Mouse (Mus musculus) embryo, embryonic 11 days (tissue): Measurements from ENCODE around the gene Dst.
A peak's percentile ranks its signal among the peaks of the same experiment; 100 is the strongest.

Source experiments
- DNase-seq: peaks from one replicate; pipeline ENCODE4 v3.0.0-alpha.2; 2015

The Dst gene

GRCm38 (mm10) chr1:34068341-34068740 lies 160.3 kb downstream of the Dst start:
- no peak for DNase-seq

- DNase-seq, result no peak
Observed at GRCm38 (mm10) chr1:34069514-34070290, 161.7 kb downstream of the Dst start.

GRCm38 (mm10) chr1:34070474-34070873 lies 162.4 kb downstream of the Dst start:
- no peak for DNase-seq

GRCm38 (mm10) chr1:34070991-34071639 lies 163.1 kb downstream of the Dst start:
- no peak for DNase-seq

- no peak for DNase-seq
Observed at GRCm38 (mm10) chr1:34072262-34072661, 164.2 kb downstream of the Dst start.

GRCm38 (mm10) chr1:34073436-34074169 lies 165.6 kb downstream of the Dst start:
- DNase-seq, result no peak

- peak; percentile 42 for DNase-seq
Observed at GRCm38 (mm10) chr1:34074245-34075187, 166.5 kb downstream of the Dst start.

GRCm38 (mm10) chr1:34076701-34077421 lies 168.8 kb downstream of the Dst start:
- DNase-seq, result peak; percentile 52

GRCm38 (mm10) chr1:34077422-34077790 lies 169.4 kb downstream of the Dst start:
- DNase-seq, result no peak

GRCm38 (mm10) chr1:34077941-34078340 lies 169.9 kb downstream of the Dst start:
- no peak for DNase-seq

- no peak for DNase-seq
Observed at GRCm38 (mm10) chr1:34089011-34089410, 181.0 kb downstream of the Dst start.

- no peak for DNase-seq
Observed at GRCm38 (mm10) chr1:34090700-34091099, 182.7 kb downstream of the Dst start.

- DNase-seq, result no peak
Observed at GRCm38 (mm10) chr1:34093652-34094051, 185.6 kb downstream of the Dst start.

- no peak for DNase-seq
Observed at GRCm38 (mm10) chr1:34094301-34094700, 186.3 kb downstream of the Dst start.

GRCm38 (mm10) chr1:34095173-34095572 lies 187.1 kb downstream of the Dst start:
- no peak for DNase-seq

- DNase-seq, result no peak
Observed at GRCm38 (mm10) chr1:34096923-34097322, 188.9 kb downstream of the Dst start.

GRCm38 (mm10) chr1:34097640-34098039 lies 189.6 kb downstream of the Dst start:
- no peak for DNase-seq

- no peak for DNase-seq
Observed at GRCm38 (mm10) chr1:34099439-34099838, 191.4 kb downstream of the Dst start.

GRCm38 (mm10) chr1:34100385-34100784 lies 192.4 kb downstream of the Dst start:
- no peak for DNase-seq

GRCm38 (mm10) chr1:34102604-34103003 lies 194.6 kb downstream of the Dst start:
- DNase-seq, result no peak

GRCm38 (mm10) chr1:34103176-34103575 lies 195.2 kb downstream of the Dst start:
- no peak for DNase-seq

- peak; percentile 57 for DNase-seq
Observed at GRCm38 (mm10) chr1:34103713-34104172, 195.7 kb downstream of the Dst start.
